Mouse (Mus musculus) MEL (cell line): ENCODE measurements around the gene Ccnc. TPM values are rescaled to one million over a fixed set of nuclear protein-coding genes. Genes with fewer than 3 reads are reported as not detected.

Source experiments
- DNase-seq: peaks from one replicate; pipeline ENCODE4 v3.0.0; 2011; ENCODE audit warnings: low read depth, low spot score
- H3K27ac ChIP-seq: 2 replicates; pipeline ENCODE4 v1.5.1; 2012; ENCODE audit warnings: low read depth, mild to moderate bottlenecking, control low read depth, low read length, moderate library complexity; ENCODE audit not compliant: control insufficient read depth
- H3K27me3 ChIP-seq, 2 experiments: fragments of 150-350 bp in 1 of 2; sonication (generic) in 1 of 2; 2 replicates each; pipeline ENCODE4 v1.6.1; 2012; ENCODE audit warnings: low read length in 2 of 2, mild to moderate bottlenecking in 2 of 2, improper control_type of control experiment in 1 of 2, moderate library complexity in 1 of 2; ENCODE audit not compliant: insufficient read depth in 2 of 2, control insufficient read depth in 1 of 2
- H3K36me3 ChIP-seq, 2 experiments: 2 replicates each; pipeline ENCODE4 v1.6.1; 2012 to 2014; ENCODE audit warnings: low read length in 2 of 2, improper control_type of control experiment in 1 of 2, inconsistent platforms in 1 of 2, mild to moderate bottlenecking in 1 of 2; ENCODE audit not compliant: insufficient read depth in 2 of 2, control insufficient read depth in 1 of 2
- H3K4me1 ChIP-seq, 2 experiments: fragments of 150-350 bp in 1 of 2; sonication (generic) in 1 of 2; 2 replicates each; pipeline ENCODE4 v1.6.1; 2012; ENCODE audit warnings: low read length in 2 of 2, improper control_type of control experiment in 1 of 2, mild to moderate bottlenecking in 1 of 2; ENCODE audit not compliant: insufficient read depth in 2 of 2, control insufficient read depth in 1 of 2
- H3K4me3 ChIP-seq, 2 experiments: fragments of 150-350 bp in 1 of 2; sonication (generic) in 1 of 2; 2 replicates each; pipeline ENCODE4 v1.5.1; 2012; ENCODE audit warnings: low read depth in 2 of 2, low read length in 2 of 2, mild to moderate bottlenecking in 2 of 2, moderate library complexity in 2 of 2, control low read depth in 1 of 2, improper control_type of control experiment in 1 of 2; ENCODE audit not compliant: control insufficient read depth in 1 of 2, insufficient read depth in 1 of 2
- H3K79me2 ChIP-seq: 2 replicates; pipeline ENCODE4 v1.6.1; 2012; ENCODE audit warnings: mild to moderate bottlenecking, low read length, moderate library complexity; ENCODE audit not compliant: control insufficient read depth, poor library complexity, insufficient read depth
- H3K9ac ChIP-seq: 2 replicates; pipeline ENCODE4 v1.6.1; 2012; ENCODE audit warnings: low read depth, mild to moderate bottlenecking, control low read depth, low read length, moderate library complexity; ENCODE audit not compliant: control insufficient read depth, poor library complexity, severe bottlenecking
- H3K9me3 ChIP-seq: fragments of 150-350 bp; sonication (generic); replicated peaks from 2 replicates; pipeline ENCODE4 v1.6.1; 2012; ENCODE audit warnings: mild to moderate bottlenecking, low read length, improper control_type of control experiment, moderate library complexity; ENCODE audit not compliant: insufficient read depth
- BHLHE40 ChIP-seq: IDR thresholded peaks from 2 replicates; pipeline ENCODE4 v1.6.1; 2012; ENCODE audit warnings: low read depth, mild to moderate bottlenecking, inconsistent platforms, low read length, improper control_type of control experiment, borderline replicate concordance
- CHD2 ChIP-seq: IDR thresholded peaks from 2 replicates; pipeline ENCODE4 v1.6.1; 2011; ENCODE audit warnings: low read length, improper control_type of control experiment
- CTCF ChIP-seq, 3 experiments: IDR thresholded peaks in 2 of 3; conservative IDR thresholded peaks in 1 of 3; 2 replicates each; pipeline ENCODE4 v1.5.1; 2011 to 2012; ENCODE audit warnings: low read length in 3 of 3, low read depth in 2 of 3, mild to moderate bottlenecking in 2 of 3, improper control_type of control experiment in 1 of 3, inconsistent platforms in 1 of 3, mixed read lengths in 1 of 3, moderate library complexity in 1 of 3; ENCODE audit not compliant: control insufficient read depth in 1 of 3, insufficient read depth in 1 of 3, poor library complexity in 1 of 3, severe bottlenecking in 1 of 3
- GABPA ChIP-seq: IDR thresholded peaks from 2 replicates; pipeline ENCODE4 v1.6.1; 2012; ENCODE audit warnings: low read depth, mild to moderate bottlenecking, inconsistent platforms, low read length, improper control_type of control experiment, moderate library complexity
- GATA1 ChIP-seq: IDR thresholded peaks from 2 replicates; pipeline ENCODE4 v1.6.1; 2011; ENCODE audit warnings: low read depth, low read length, improper control_type of control experiment
- JUND ChIP-seq: IDR thresholded peaks from 2 replicates; pipeline ENCODE4 v1.6.1; 2011; ENCODE audit warnings: low read depth, mild to moderate bottlenecking, improper control_type of control experiment, low read length
- KAT2A ChIP-seq: conservative IDR thresholded peaks from 2 replicates; pipeline ENCODE4 v1.6.1; 2012; ENCODE audit warnings: low read depth, low read length, improper control_type of control experiment, inconsistent platforms
- MAFK ChIP-seq: IDR thresholded peaks from 2 replicates; pipeline ENCODE4 v1.6.1; 2011; ENCODE audit warnings: low read depth, mild to moderate bottlenecking, low read length, improper control_type of control experiment, borderline replicate concordance
- MAX ChIP-seq: IDR thresholded peaks from 2 replicates; pipeline ENCODE4 v1.6.1; 2011; ENCODE audit warnings: low read length, improper control_type of control experiment
- MAZ ChIP-seq: IDR thresholded peaks from 2 replicates; pipeline ENCODE4 v1.6.1; 2012; ENCODE audit warnings: low read depth, mild to moderate bottlenecking, inconsistent platforms, low read length, improper control_type of control experiment
- MEF2A ChIP-seq: IDR thresholded peaks from 2 replicates; pipeline ENCODE4 v1.6.1; 2014; ENCODE audit warnings: low read depth, mild to moderate bottlenecking, inconsistent platforms, low read length, improper control_type of control experiment; ENCODE audit not compliant: poor library complexity, insufficient replicate concordance, severe bottlenecking; ENCODE audit errors: extremely low read depth
- MYC ChIP-seq: IDR thresholded peaks from 2 replicates; pipeline ENCODE4 v1.6.1; 2011; ENCODE audit warnings: low read depth, mild to moderate bottlenecking, low read length, improper control_type of control experiment, moderate library complexity
- NELFE ChIP-seq: IDR thresholded peaks from 2 replicates; pipeline ENCODE4 v1.6.1; 2011; ENCODE audit warnings: low read depth, low read length, improper control_type of control experiment
- POLR2AphosphoS5 ChIP-seq: IDR thresholded peaks from 2 replicates; pipeline ENCODE4 v1.6.1; 2012; ENCODE audit warnings: low read depth, borderline replicate concordance, mild to moderate bottlenecking, inconsistent platforms, low read length, moderate library complexity, mixed read lengths
- RCOR1 ChIP-seq: IDR thresholded peaks from 2 replicates; pipeline ENCODE4 v1.6.1; 2012; ENCODE audit warnings: low read depth, mild to moderate bottlenecking, inconsistent platforms, low read length, improper control_type of control experiment
- SMC3 ChIP-seq: IDR thresholded peaks from 2 replicates; pipeline ENCODE4 v1.6.1; 2011; ENCODE audit warnings: low read depth, low read length, improper control_type of control experiment
- TAL1 ChIP-seq: IDR thresholded peaks from 2 replicates; pipeline ENCODE4 v1.6.1; 2012; ENCODE audit warnings: mild to moderate bottlenecking, inconsistent platforms, low read length, moderate library complexity, mixed read lengths
- TCF12 ChIP-seq: IDR thresholded peaks from 2 replicates; pipeline ENCODE4 v1.6.1; 2014; ENCODE audit warnings: low read depth, mild to moderate bottlenecking, inconsistent platforms, low read length, improper control_type of control experiment, moderate library complexity
- UBTF ChIP-seq: IDR thresholded peaks from 2 replicates; pipeline ENCODE4 v1.6.1; 2012; ENCODE audit warnings: low read depth, mild to moderate bottlenecking, inconsistent platforms, low read length, improper control_type of control experiment, moderate library complexity, borderline replicate concordance; ENCODE audit not compliant: insufficient read depth
- USF2 ChIP-seq, 2 experiments: IDR thresholded peaks; 2 replicates each; pipeline ENCODE4 v1.6.1; 2011 to 2012; ENCODE audit warnings: improper control_type of control experiment in 2 of 2, low read length in 2 of 2, borderline replicate concordance in 1 of 2, inconsistent platforms in 1 of 2, low read depth in 1 of 2, mild to moderate bottlenecking in 1 of 2; ENCODE audit not compliant: insufficient read depth in 1 of 2
- ZNF384 ChIP-seq: IDR thresholded peaks from 2 replicates; pipeline ENCODE4 v1.6.1; 2012; ENCODE audit warnings: low read depth, mild to moderate bottlenecking, inconsistent platforms, low read length, improper control_type of control experiment
- polyA plus RNA-seq, 2 experiments: library from polyadenylated mRNA; stranded (reverse) in 1 of 2; unstranded in 1 of 2; fragments of >175 nt in 1 of 2; fragments of >200 nt in 1 of 2; gene quantifications; 2 replicates each; pipeline versions ENCODE4 v1.2.1 to v1.2.4; 2012; ENCODE audit warnings: low replicate concordance in 2 of 2, low read depth in 1 of 2; ENCODE audit not compliant: insufficient read length in 2 of 2, insufficient read depth in 1 of 2, missing spikeins in 1 of 2
- total RNA-seq: library from RNA; depleted of rRNA; stranded (reverse); fragments of 300-350 nt; gene quantifications from 2 replicates; pipeline ENCODE4 v1.2.3, GENCODE M21; 2012

Gene Ccnc
- total and polyA plus RNA-seq, 3 experiments, result 14.7 to 196 (median 16.0) TPM

GRCm38 (mm10) chr4:21686934-21687333 is 40.6 kb upstream of the Ccnc start:
- no peak overlapping the region for H3K27ac ChIP-seq
- H3K4me1 ChIP-seq, result no peaks in the 10 kb centered on the region
- H3K9me3 ChIP-seq, result no peaks in the 10 kb centered on the region
- H3K4me3 ChIP-seq, result no peak overlapping the region
- no peaks in the 10 kb centered on the region for H3K27me3 ChIP-seq
- DNase-seq, result no peak
- H3K36me3 ChIP-seq, result no peaks in the 10 kb centered on the region
- no peak for TF ChIP-seq GATA1
- no peak for TF ChIP-seq MAFK
- no peak for TF ChIP-seq KAT2A
- TF ChIP-seq USF2 (IDR thresholded peaks at IDR 0.05; ENCODE audit: borderline replicate concordance in 1 of 2, insufficient read depth in 1 of 2, low read depth in 1 of 2, low read length in 2 of 2), result no peak
- no peak for TF ChIP-seq NELFE
- TF ChIP-seq BHLHE40, result no peak
- TF ChIP-seq CTCF (IDR thresholded peaks at IDR 0.05 in 2 of 3, conservative IDR thresholded peaks at IDR 0.05 in 1 of 3; ENCODE audit: control insufficient read depth in 1 of 3, insufficient read depth in 1 of 3, low read depth in 2 of 3, low read length in 3 of 3, poor library complexity in 1 of 3, severe bottlenecking in 1 of 3), result no peak
- H3K9ac ChIP-seq, result no peak overlapping the region
- H3K79me2 ChIP-seq, result no peaks in the 10 kb centered on the region

GRCm38 (mm10) chr4:21687783-21688702 is 39.5 kb upstream of the Ccnc start:
- Histone ChIP-seq H3K4me1 (no peaks in the 10 kb centered on the region), H3K27me3 (no peaks in the 10 kb centered on the region), H3K9me3 (no peaks in the 10 kb centered on the region), H3K9ac (no peak overlapping the region), H3K36me3 (no peaks in the 10 kb centered on the region), H3K4me3 (no peak overlapping the region), H3K79me2 (no peaks in the 10 kb centered on the region), H3K27ac (no peak overlapping the region)
- TF ChIP-seq TCF12 (no peak), CHD2 (no peak), GABPA (no peak), POLR2AphosphoS5 (no peak), CTCF (IDR thresholded peaks at IDR 0.05 in 2 of 3, conservative IDR thresholded peaks at IDR 0.05 in 1 of 3; ENCODE audit: control insufficient read depth in 1 of 3, insufficient read depth in 1 of 3, low read depth in 2 of 3, low read length in 3 of 3, poor library complexity in 1 of 3, severe bottlenecking in 1 of 3) (no peak), MAX (no peak), GATA1 (no peak), JUND (no peak), MYC (no peak), KAT2A (no peak), MAZ (no peak), ZNF384 (no peak), MEF2A (no peak), UBTF (no peak), RCOR1 (no peak), SMC3 (no peak), TAL1 (no peak)
- no peak for DNase-seq
